Mouse (Mus musculus): ENCODE results near the gene Plekho2.

GRCm38 (mm10) chr9:65619311-65619710, 39.5 kb upstream of the Plekho2 start:
- TF ChIP-seq CTCF (IDR thresholded peaks at IDR 0.05; ENCODE audit: low read depth) = no peak
- no peak for TF ChIP-seq EP300 (IDR thresholded peaks at IDR 0.05; ENCODE audit: low read depth)

All from heart, postnatal 0 days (tissue).